Mouse (Mus musculus): ENCODE results near the gene Cc2d2b. TPM values are rescaled to one million over a fixed set of nuclear protein-coding genes. Genes with fewer than 3 reads are reported as not detected.

Cc2d2b gene
- polyA plus RNA-seq, 1 experiment from 2014 or later, result 0.26 TPM

GRCm38 (mm10) chr19:40817901-40818532 is 69.5 kb downstream of the Cc2d2b start:
- no peaks in the 10 kb centered on the region for H3K4me1 ChIP-seq (ENCODE audit: control insufficient read depth, insufficient read depth, low read length)
- no peak overlapping the region for H3K27ac ChIP-seq (replicated peaks; ENCODE audit: low read depth, low read length)
- WGBS, result 88% methylated on average over 6 of the region's 6 CpGs
- no peak overlapping the region for H3K4me3 ChIP-seq (replicated peaks; ENCODE audit: low read depth, low read length)
- H3K4me2 ChIP-seq (ENCODE audit: low read length), result no peak overlapping the region
- H3K36me3 ChIP-seq (ENCODE audit: control insufficient read depth, insufficient read depth, low read length), result no peaks in the 10 kb centered on the region
- DNase-seq (no peak), ATAC-seq (ENCODE audit: low FRiP score, low TSS enrichment) (no peak)
- H3K9ac ChIP-seq (replicated peaks; ENCODE audit: low read length), result no peak overlapping the region
- H3K9me3 ChIP-seq (ENCODE audit: control insufficient read depth, low read length), result no peaks in the 10 kb centered on the region
- H3K27me3 ChIP-seq (ENCODE audit: control insufficient read depth, insufficient read depth, low read length), result no peaks in the 10 kb centered on the region

- Histone ChIP-seq H3K4me2 (ENCODE audit: low read length) (no peak overlapping the region), H3K9me3 (ENCODE audit: control insufficient read depth, low read length) (no peaks in the 10 kb centered on the region), H3K4me1 (ENCODE audit: control insufficient read depth, insufficient read depth, low read length) (no peaks in the 10 kb centered on the region), H3K9ac (replicated peaks; ENCODE audit: low read length) (no peak overlapping the region), H3K4me3 (replicated peaks; ENCODE audit: low read depth, low read length) (no peak overlapping the region), H3K27me3 (ENCODE audit: control insufficient read depth, insufficient read depth, low read length) (no peaks in the 10 kb centered on the region), H3K36me3 (ENCODE audit: control insufficient read depth, insufficient read depth, low read length) (no peaks in the 10 kb centered on the region), H3K27ac (replicated peaks; ENCODE audit: low read depth, low read length) (no peak overlapping the region)
- WGBS, result 85% methylated on average over 7 of the region's 7 CpGs
- no peak for ATAC-seq (ENCODE audit: low FRiP score, low TSS enrichment)
- DNase-seq, result no peak
Observed at GRCm38 (mm10) chr19:40818764-40819163, 70.2 kb downstream of the Cc2d2b start.

- no peak for ATAC-seq (ENCODE audit: low FRiP score, low TSS enrichment)
- DNase-seq, result no peak
- Histone ChIP-seq H3K4me1 (ENCODE audit: control insufficient read depth, insufficient read depth, low read length) (no peaks in the 10 kb centered on the region), H3K9ac (replicated peaks; ENCODE audit: low read length) (no peak overlapping the region), H3K4me2 (ENCODE audit: low read length) (no peak overlapping the region), H3K4me3 (replicated peaks; ENCODE audit: low read depth, low read length) (no peak overlapping the region), H3K27me3 (ENCODE audit: control insufficient read depth, insufficient read depth, low read length) (no peaks in the 10 kb centered on the region), H3K9me3 (ENCODE audit: control insufficient read depth, low read length) (no peaks in the 10 kb centered on the region), H3K27ac (replicated peaks; ENCODE audit: low read depth, low read length) (no peak overlapping the region), H3K36me3 (ENCODE audit: control insufficient read depth, insufficient read depth, low read length) (no peaks in the 10 kb centered on the region)
- 82% methylated on average over 4 of the region's 4 CpGs for WGBS
Observed at GRCm38 (mm10) chr19:40821306-40821825, 72.8 kb downstream of the Cc2d2b start.

- no peaks in the 10 kb centered on the region for H3K27me3 ChIP-seq (ENCODE audit: control insufficient read depth, insufficient read depth, low read length)
- no peak overlapping the region for H3K4me2 ChIP-seq (ENCODE audit: low read length)
- 74% methylated on average over 5 of the region's 5 CpGs for WGBS
- no peaks in the 10 kb centered on the region for H3K36me3 ChIP-seq (ENCODE audit: control insufficient read depth, insufficient read depth, low read length)
- DNase-seq, result no peak
- H3K9me3 ChIP-seq (ENCODE audit: control insufficient read depth, low read length), result no peaks in the 10 kb centered on the region
- peaks cover 6% of the 10 kb centered on the region; the same call in 1 of the 2 replicates for H3K4me1 ChIP-seq (ENCODE audit: control insufficient read depth, insufficient read depth, low read length)
- no peak for ATAC-seq (ENCODE audit: low FRiP score, low TSS enrichment)
- H3K4me3 ChIP-seq (replicated peaks; ENCODE audit: low read depth, low read length), result no peak overlapping the region
- no peak overlapping the region for H3K9ac ChIP-seq (replicated peaks; ENCODE audit: low read length)
- H3K27ac ChIP-seq (replicated peaks; ENCODE audit: low read depth, low read length), result no peak overlapping the region
Observed at GRCm38 (mm10) chr19:40825636-40826035, 77.1 kb downstream of the Cc2d2b start.

- Histone ChIP-seq H3K9me3 (ENCODE audit: control insufficient read depth, low read length) (no peaks in the 10 kb centered on the region), H3K27me3 (ENCODE audit: control insufficient read depth, insufficient read depth, low read length) (no peaks in the 10 kb centered on the region), H3K9ac (replicated peaks; ENCODE audit: low read length) (no peak overlapping the region), H3K4me3 (replicated peaks; ENCODE audit: low read depth, low read length) (no peak overlapping the region), H3K4me2 (ENCODE audit: low read length) (no peak overlapping the region), H3K36me3 (ENCODE audit: control insufficient read depth, insufficient read depth, low read length) (no peaks in the 10 kb centered on the region), H3K27ac (replicated peaks; ENCODE audit: low read depth, low read length) (no peak overlapping the region), H3K4me1 (ENCODE audit: control insufficient read depth, insufficient read depth, low read length) (peaks cover 6% of the 10 kb centered on the region; the same call in 1 of the 2 replicates)
- ATAC-seq (ENCODE audit: low FRiP score, low TSS enrichment), result no peak
- no peak for DNase-seq
- 84% methylated on average over 7 of the region's 7 CpGs for WGBS
Observed at GRCm38 (mm10) chr19:40826735-40827134, 78.2 kb downstream of the Cc2d2b start.

GRCm38 (mm10) chr19:40830198-40830597 is 81.6 kb downstream of the Cc2d2b start:
- WGBS, result 60% methylated on average over 7 of the region's 7 CpGs
- no peaks in the 10 kb centered on the region for H3K9me3 ChIP-seq (ENCODE audit: control insufficient read depth, low read length)
- peak overlapping the region; percentile 97 for H3K27ac ChIP-seq (replicated peaks; ENCODE audit: low read depth, low read length)

GRCm38 (mm10) chr19:40830703-40831415 is 82.3 kb downstream of the Cc2d2b start, which contains the start of gene Ccnj:
Ccnj (plus strand) TSS chr19:40831279.
- Histone ChIP-seq H3K27me3 (ENCODE audit: control insufficient read depth, insufficient read depth, low read length) (no peaks in the 10 kb centered on the region), H3K27ac (replicated peaks; ENCODE audit: low read depth, low read length) (peak within 1 kb of the TSS; percentile 97), H3K4me2 (ENCODE audit: low read length) (peak within 1 kb of the TSS; percentile 74), H3K4me1 (ENCODE audit: control insufficient read depth, insufficient read depth, low read length) (peaks cover 39% of the 10 kb centered on the region), H3K4me3 (replicated peaks; ENCODE audit: low read depth, low read length) (peak within 1 kb of the TSS; percentile 94), H3K9me3 (ENCODE audit: control insufficient read depth, low read length) (no peaks in the 10 kb centered on the region), H3K36me3 (ENCODE audit: control insufficient read depth, insufficient read depth, low read length) (no peaks in the 10 kb centered on the region; the same call in 1 of the 2 replicates), H3K9ac (replicated peaks; ENCODE audit: low read length) (peak within 1 kb of the TSS; percentile 99)
- peak; percentile 96 for DNase-seq
- under 1% methylated on average over 71 of the region's 71 CpGs for WGBS
- peak; percentile 99 for ATAC-seq (ENCODE audit: low FRiP score, low TSS enrichment)

More at GRCm38 (mm10) chr19:40830198-40830597, 81.6 kb downstream of the Cc2d2b start:
- DNase-seq (peak; percentile 10), ATAC-seq (ENCODE audit: low FRiP score, low TSS enrichment) (no peak)
- H3K36me3 ChIP-seq (ENCODE audit: control insufficient read depth, insufficient read depth, low read length), result no peaks in the 10 kb centered on the region; the same call in 1 of the 2 replicates
- H3K4me1 ChIP-seq (ENCODE audit: control insufficient read depth, insufficient read depth, low read length), result peaks cover 36% of the 10 kb centered on the region
- H3K4me3 ChIP-seq (replicated peaks; ENCODE audit: low read depth, low read length), result peak overlapping the region; percentile 94
- H3K9ac ChIP-seq (replicated peaks; ENCODE audit: low read length), result peak overlapping the region; percentile 99
- H3K27me3 ChIP-seq (ENCODE audit: control insufficient read depth, insufficient read depth, low read length), result no peaks in the 10 kb centered on the region
- peak overlapping the region; percentile 74 for H3K4me2 ChIP-seq (ENCODE audit: low read length)

- H3K4me3 ChIP-seq (replicated peaks; ENCODE audit: low read depth, low read length), result peak overlapping the region; percentile 94
- peak; percentile 74 for DNase-seq
- H3K36me3 ChIP-seq (ENCODE audit: control insufficient read depth, insufficient read depth, low read length), result peaks cover 2% of the 10 kb centered on the region; the same call in 1 of the 2 replicates
- 1% methylated on average over 66 of the region's 76 CpGs for WGBS
- H3K9me3 ChIP-seq (ENCODE audit: control insufficient read depth, low read length), result no peaks in the 10 kb centered on the region
- H3K9ac ChIP-seq (replicated peaks; ENCODE audit: low read length), result peak overlapping the region; percentile 99
- peaks cover 39% of the 10 kb centered on the region for H3K4me1 ChIP-seq (ENCODE audit: control insufficient read depth, insufficient read depth, low read length)
- H3K4me2 ChIP-seq (ENCODE audit: low read length), result peak overlapping the region; percentile 74
- no peaks in the 10 kb centered on the region for H3K27me3 ChIP-seq (ENCODE audit: control insufficient read depth, insufficient read depth, low read length)
- H3K27ac ChIP-seq (replicated peaks; ENCODE audit: low read depth, low read length), result peak overlapping the region; percentile 97
- ATAC-seq (ENCODE audit: low FRiP score, low TSS enrichment), result peak; percentile 79
Observed at GRCm38 (mm10) chr19:40831416-40832201, 83.1 kb downstream of the Cc2d2b start.

Data from midbrain, embryonic 14.5 days (tissue).